Mouse (Mus musculus) bone marrow macrophage, adult 2 months (primary cell): Measurements from ENCODE around the gene 1500009L16Rik.

Experiments
- CTCF ChIP-seq: IDR thresholded peaks from 2 replicates; pipeline ENCODE4 v1.5.1; 2012; ENCODE audit warnings: low read depth, mild to moderate bottlenecking, low read length, moderate library complexity
- POLR2A ChIP-seq: IDR thresholded peaks from 2 replicates; pipeline ENCODE4 v1.6.1; 2012; ENCODE audit warnings: mild to moderate bottlenecking, low read depth, low read length, borderline replicate concordance

GRCm38 (mm10) chr10:83744656-83745055 lies 22.0 kb downstream of the 1500009L16Rik start:
- no peak for TF ChIP-seq POLR2A
- no peak for TF ChIP-seq CTCF
